Mouse (Mus musculus): ENCODE results near the gene Grap. TPM values are rescaled to one million over a fixed set of nuclear protein-coding genes. Genes with fewer than 3 reads are reported as not detected.
A peak's percentile ranks its signal among the peaks of the same experiment; 100 is the strongest.

The Grap gene
- polyA plus RNA-seq, 1 experiment = 85.6 TPM

GRCm38 (mm10) chr11:61649163-61649580, 3.9 kb upstream of the Grap start:
- H3K36me3 ChIP-seq (ENCODE audit: control insufficient read depth, insufficient read depth, low read length) = no peaks in the 10 kb centered on the region
- WGBS = 74% methylated on average over 5 of the region's 5 CpGs
- DNase-seq (ENCODE audit: low read depth in 1 of 2, low spot score in 2 of 2) = no peak
- H3K27me3 ChIP-seq (ENCODE audit: control insufficient read depth, insufficient read depth, low read length) = no peaks in the 10 kb centered on the region
- peaks cover 43% of the 10 kb centered on the region for H3K4me1 ChIP-seq (ENCODE audit: control insufficient read depth, insufficient read depth, insufficient read length)
- H3K4me3 ChIP-seq (ENCODE audit: extremely low read depth, insufficient read depth, insufficient read length) = no peak overlapping the region
- peak overlapping the region; percentile 89; the same call in 1 of the 2 replicates for H3K27ac ChIP-seq (ENCODE audit: insufficient read depth, low read length)
- no peak for TF ChIP-seq POLR2A (IDR thresholded peaks at IDR 0.05; ENCODE audit: low read depth, low read length)
- no peak for TF ChIP-seq CTCF (IDR thresholded peaks at IDR 0.05; ENCODE audit: extremely low read depth, insufficient read depth, insufficient read length, insufficient replicate concordance)

DNA sequence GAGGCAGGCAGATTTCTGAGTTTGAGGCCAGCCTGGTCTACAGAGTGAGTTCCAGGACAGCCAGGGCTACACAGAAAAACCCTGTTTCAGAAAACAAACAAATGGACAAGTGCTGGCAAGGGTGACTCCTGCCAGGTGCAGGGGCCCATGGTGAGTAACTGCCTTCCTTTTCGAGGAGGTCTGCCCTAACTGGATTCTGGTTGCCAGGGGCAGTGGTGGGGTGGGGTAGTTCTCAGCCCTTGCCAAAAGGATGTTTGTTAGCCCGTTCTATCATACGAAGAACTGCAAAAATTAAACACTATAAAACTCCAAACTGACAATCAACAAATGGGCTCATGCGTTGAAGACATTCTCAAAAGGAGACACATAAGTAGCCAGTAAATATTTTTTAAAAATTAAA, 3.4 kb upstream of the Grap start:
- no peak for DNase-seq (ENCODE audit: low read depth in 1 of 2, low spot score in 2 of 2)
- WGBS = 72% methylated on average over 4 of the region's 4 CpGs
- Histone ChIP-seq H3K27me3 (ENCODE audit: control insufficient read depth, insufficient read depth, low read length) (no peaks in the 10 kb centered on the region), H3K36me3 (ENCODE audit: control insufficient read depth, insufficient read depth, low read length) (no peaks in the 10 kb centered on the region), H3K4me3 (ENCODE audit: extremely low read depth, insufficient read depth, insufficient read length) (no peak overlapping the region), H3K27ac (ENCODE audit: insufficient read depth, low read length) (no peak overlapping the region), H3K4me1 (ENCODE audit: control insufficient read depth, insufficient read depth, insufficient read length) (peaks cover 43% of the 10 kb centered on the region)
- TF ChIP-seq CTCF (IDR thresholded peaks at IDR 0.05; ENCODE audit: extremely low read depth, insufficient read depth, insufficient read length, insufficient replicate concordance) (no peak), POLR2A (IDR thresholded peaks at IDR 0.05; ENCODE audit: low read depth, low read length) (no peak)

GRCm38 (mm10) chr11:61650470-61651265, 2.4 kb upstream of the Grap start:
- Histone ChIP-seq H3K27me3 (ENCODE audit: control insufficient read depth, insufficient read depth, low read length) (no peaks in the 10 kb centered on the region), H3K36me3 (ENCODE audit: control insufficient read depth, insufficient read depth, low read length) (no peaks in the 10 kb centered on the region), H3K4me1 (ENCODE audit: control insufficient read depth, insufficient read depth, insufficient read length) (peaks cover 34% of the 10 kb centered on the region), H3K27ac (ENCODE audit: insufficient read depth, low read length) (0 out of 2 replicates have a peak overlapping the region, but pooled peaks have one; percentile 3), H3K4me3 (ENCODE audit: extremely low read depth, insufficient read depth, insufficient read length) (no peak overlapping the region)
- 68% methylated on average over 9 of the region's 9 CpGs for WGBS
- DNase-seq (ENCODE audit: low read depth in 1 of 2, low spot score in 2 of 2) = no peak
- TF ChIP-seq CTCF (IDR thresholded peaks at IDR 0.05; ENCODE audit: extremely low read depth, insufficient read depth, insufficient read length, insufficient replicate concordance) (no peak), POLR2A (IDR thresholded peaks at IDR 0.05; ENCODE audit: low read depth, low read length) (no peak)

DNA sequence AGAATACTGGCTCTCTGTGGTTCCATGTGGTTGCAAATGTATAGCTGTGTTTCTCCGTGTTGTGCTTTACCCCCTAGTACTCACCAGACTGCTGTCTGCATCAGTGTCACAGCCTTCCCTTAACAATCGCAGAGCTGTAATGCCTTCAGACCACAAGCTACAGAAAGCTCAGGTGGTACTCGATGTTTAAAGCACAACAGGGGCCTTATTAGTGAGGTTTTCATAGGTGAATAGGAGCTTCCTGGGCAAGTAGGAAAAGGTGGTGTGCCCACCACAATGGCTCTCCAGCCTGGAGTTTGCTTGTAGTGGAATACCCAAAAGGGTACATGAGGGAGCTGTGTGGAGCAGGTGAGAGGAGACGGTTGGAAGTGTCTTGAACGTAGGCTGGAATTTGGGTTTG, 849 bp upstream of the Grap start:
- peaks cover 2% of the 10 kb centered on the region; the same call in 1 of the 2 replicates for H3K36me3 ChIP-seq (ENCODE audit: control insufficient read depth, insufficient read depth, low read length)
- 84% methylated on average over 5 of the region's 5 CpGs for WGBS
- no peak for DNase-seq (ENCODE audit: low read depth in 1 of 2, low spot score in 2 of 2)
- H3K4me1 ChIP-seq (ENCODE audit: control insufficient read depth, insufficient read depth, insufficient read length) = peaks cover 37% of the 10 kb centered on the region
- H3K27me3 ChIP-seq (ENCODE audit: control insufficient read depth, insufficient read depth, low read length) = no peaks in the 10 kb centered on the region
- peak overlapping the region; percentile 98 for H3K27ac ChIP-seq (ENCODE audit: insufficient read depth, low read length)
- TF ChIP-seq POLR2A (IDR thresholded peaks at IDR 0.05; ENCODE audit: low read depth, low read length) = no peak
- no peak for TF ChIP-seq CTCF (IDR thresholded peaks at IDR 0.05; ENCODE audit: extremely low read depth, insufficient read depth, insufficient read length, insufficient replicate concordance)
- H3K4me3 ChIP-seq (ENCODE audit: extremely low read depth, insufficient read depth, insufficient read length) = no peak overlapping the region

GRCm38 (mm10) chr11:61653568-61653967, 503 bp downstream of the Grap start:
- peak overlapping the region; percentile 98 for H3K27ac ChIP-seq (ENCODE audit: insufficient read depth, low read length)
- H3K27me3 ChIP-seq (ENCODE audit: control insufficient read depth, insufficient read depth, low read length) = no peaks in the 10 kb centered on the region
- H3K4me3 ChIP-seq (ENCODE audit: extremely low read depth, insufficient read depth, insufficient read length) = peak overlapping the region; percentile 96
- 38% methylated on average over 2 of the region's 2 CpGs for WGBS
- TF ChIP-seq CTCF (IDR thresholded peaks at IDR 0.05; ENCODE audit: extremely low read depth, insufficient read depth, insufficient read length, insufficient replicate concordance) (no peak), POLR2A (IDR thresholded peaks at IDR 0.05; ENCODE audit: low read depth, low read length) (no peak)
- no peak for DNase-seq (ENCODE audit: low read depth in 1 of 2, low spot score in 2 of 2)
- H3K4me1 ChIP-seq (ENCODE audit: control insufficient read depth, insufficient read depth, insufficient read length) = peaks cover 34% of the 10 kb centered on the region
- peaks cover 8% of the 10 kb centered on the region for H3K36me3 ChIP-seq (ENCODE audit: control insufficient read depth, insufficient read depth, low read length)

GRCm38 (mm10) chr11:61654786-61655311, 1.8 kb downstream of the Grap start:
- no peaks in the 10 kb centered on the region for H3K27me3 ChIP-seq (ENCODE audit: control insufficient read depth, insufficient read depth, low read length)

More at GRCm38 (mm10) chr11:61654786-61655311, 1.8 kb downstream of the Grap start:
- Histone ChIP-seq H3K27ac (ENCODE audit: insufficient read depth, low read length) (peak overlapping the region; percentile 98), H3K4me1 (ENCODE audit: control insufficient read depth, insufficient read depth, insufficient read length) (peaks cover 38% of the 10 kb centered on the region; the same call in 1 of the 2 replicates), H3K4me3 (ENCODE audit: extremely low read depth, insufficient read depth, insufficient read length) (peak overlapping the region; percentile 96), H3K36me3 (ENCODE audit: control insufficient read depth, insufficient read depth, low read length) (peaks cover 9% of the 10 kb centered on the region)
- TF ChIP-seq CTCF (IDR thresholded peaks at IDR 0.05; ENCODE audit: extremely low read depth, insufficient read depth, insufficient read length, insufficient replicate concordance) = no peak
- TF ChIP-seq POLR2A (IDR thresholded peaks at IDR 0.05; ENCODE audit: low read depth, low read length) = no peak
- WGBS = 48% methylated on average over 4 of the region's 4 CpGs
- DNase-seq (ENCODE audit: low read depth in 1 of 2, low spot score in 2 of 2) = no peak

Measured in spleen, adult 2 months (tissue).